ENCODE assay signal across 9 mouse cellular contexts in genomic region chr19:33109941-33110371, GRCm38 (mm10).
DNase-seq lines count a peak whose midpoint lies in the region; ATAC-seq and TF ChIP-seq lines count a peak whose summit lies in the region.
"Had no signal": no experiment of that assay in that cellular context is flagged by ENCODE, and none has a peak within 500 bp of the region (broad histone marks: within the 10 kb centered on the region; RNA-seq: fewer than 3 reads in every experiment).

No protein-coding gene starts in this region.

- H3K36me3 ChIP-seq in intestine, embryonic 14.5 days (ENCODE audit: control insufficient read depth, insufficient read depth, low read length): no peaks in the 10 kb centered on the region
- H3K36me3 ChIP-seq in intestine, postnatal 0 days (ENCODE audit: control insufficient read depth, insufficient read depth): no peaks in the 10 kb centered on the region
- no peaks in the 10 kb centered on the region for H3K36me3 ChIP-seq in lung, postnatal 0 days (ENCODE audit: insufficient read depth, low read length)

- no peaks in the 10 kb centered on the region for H3K4me1 ChIP-seq in intestine, embryonic 14.5 days (replicated peaks; ENCODE audit: control insufficient read depth, insufficient read depth, low read length)
- H3K4me1 ChIP-seq in intestine, postnatal 0 days (replicated peaks; ENCODE audit: control insufficient read depth, insufficient read depth, low read length): no peaks in the 10 kb centered on the region
- H3K4me1 ChIP-seq in lung, postnatal 0 days (ENCODE audit: insufficient read depth, low read depth, low read length): no peaks in the 10 kb centered on the region; the same call in 1 of the 2 replicates

- intact Hi-C loops in heart, postnatal 25 days (cut with DNase I): loop anchor here (5.0 kb wide), 1 partner anchor 33 kb away; no protein-coding TSS in a partner anchor
- intact Hi-C loops in left cerebral cortex, postnatal 10 days (cut with DNase I): loop anchor here (5.0 kb wide), 1 partner anchor 353 kb away; the partner anchor contains the start of gene Pten

- H3K9ac ChIP-seq in intestine, embryonic 14.5 days (ENCODE audit: low read length): no peak overlapping the region
- no peak overlapping the region for H3K9ac ChIP-seq in intestine, postnatal 0 days (ENCODE audit: low read depth, low read length)
- H3K9ac ChIP-seq in lung, postnatal 0 days (replicated peaks; ENCODE audit: low read depth): no peak overlapping the region

- ATAC-seq in intestine, embryonic 14.5 days (replicated peaks; ENCODE audit: low FRiP score, low TSS enrichment, low read depth): no peak
- no peak for ATAC-seq in intestine, postnatal 0 days
- peak; percentile 42 for ATAC-seq in common myeloid progenitor, adult 5-6 weeks (replicated peaks; ENCODE audit: low read depth, poor library complexity, severe bottlenecking)
- ATAC-seq in lung, postnatal 0 days: peak; percentile 94

- TF ChIP-seq CTCF in intestine, postnatal 0 days (IDR thresholded peaks at IDR 0.05; ENCODE audit: low read depth): no peak
- no peak for TF ChIP-seq CTCF in lung, postnatal 0 days (IDR thresholded peaks at IDR 0.05)

- peak; percentile 75 for TF ChIP-seq EP300 in lung, postnatal 0 days (IDR thresholded peaks at IDR 0.05)

- 60% methylated on average over 6 of the region's 6 CpGs for WGBS in intestine, embryonic 14.5 days
- 59% methylated on average over 6 of the region's 6 CpGs for whole genome bisulfite sequencing in intestine, postnatal 0 days
- WGBS in lung, postnatal 0 days: 48% methylated on average over 6 of the region's 6 CpGs

- no peak overlapping the region for H3K27ac ChIP-seq in intestine, embryonic 14.5 days (ENCODE audit: low read depth)
- no peak overlapping the region for H3K27ac ChIP-seq in intestine, postnatal 0 days (ENCODE audit: low read depth, low read length)
- peak overlapping the region; percentile 76 for H3K27ac ChIP-seq in lung, postnatal 0 days (ENCODE audit: low read length)

- H3K9me3 ChIP-seq in intestine, embryonic 14.5 days (ENCODE audit: control insufficient read depth, low read length): no peaks in the 10 kb centered on the region
- no peaks in the 10 kb centered on the region for H3K9me3 ChIP-seq in intestine, postnatal 0 days (ENCODE audit: control insufficient read depth)
- H3K9me3 ChIP-seq in lung, postnatal 0 days (ENCODE audit: low read length): no peaks in the 10 kb centered on the region

- no peaks in the 10 kb centered on the region for H3K27me3 ChIP-seq in intestine, embryonic 14.5 days (replicated peaks; ENCODE audit: control insufficient read depth, insufficient read depth, low read length)
- no peaks in the 10 kb centered on the region for H3K27me3 ChIP-seq in intestine, postnatal 0 days (replicated peaks; ENCODE audit: control insufficient read depth, insufficient read depth, low read length)
- H3K27me3 ChIP-seq in lung, postnatal 0 days (replicated peaks; ENCODE audit: insufficient read depth, low read length): no peaks in the 10 kb centered on the region

- H3K4me2 ChIP-seq in intestine, embryonic 14.5 days (ENCODE audit: low read length): no peak overlapping the region
- H3K4me2 ChIP-seq in intestine, postnatal 0 days (replicated peaks; ENCODE audit: low read depth): no peak overlapping the region
- no peak overlapping the region for H3K4me2 ChIP-seq in lung, postnatal 0 days (replicated peaks; ENCODE audit: low read depth, low read length)

- H3K4me3 ChIP-seq in intestine, embryonic 14.5 days (ENCODE audit: low read depth, low read length): no peak overlapping the region
- H3K4me3 ChIP-seq in intestine, postnatal 0 days (ENCODE audit: low read depth, low read length): no peak overlapping the region
- H3K4me3 ChIP-seq in lung, postnatal 0 days (ENCODE audit: low read depth, low read length): no peak overlapping the region

- DNase-seq in intestine, embryonic 14.5 days (ENCODE audit: low spot score): peak; percentile 37
- peak; percentile 50 for DNase-seq in heart, postnatal 25 days (ENCODE audit: low spot score)
- DNase-seq in lung, postnatal 0 days (ENCODE audit: low spot score): peak; percentile 91
- DNase-seq in thymus, adult 18-20 months: no peak
- DNase-seq in left cerebral cortex, postnatal 10 days (ENCODE audit: extremely low spot score in 1 of 2, low spot score in 2 of 2): no peak
- no peak for DNase-seq in thymus, postnatal 0 days (ENCODE audit: low spot score)
- DNase-seq: layer of hippocampus, adult 9-11 months had no signal

Comparison
In these comparisons a context has a peak if more than half of its experiments do, and no peak if none do; other contexts are left out.
1. ATAC-seq: peak in common myeloid progenitor, adult 5-6 weeks (single experiment) and lung, postnatal 0 days (single experiment); none in intestine, embryonic 14.5 days (single experiment) and intestine, postnatal 0 days (single experiment).
2. DNase-seq: peak in intestine, embryonic 14.5 days (single experiment), heart, postnatal 25 days (single experiment) and lung, postnatal 0 days (single experiment); none in thymus, adult 18-20 months (0 of 2), left cerebral cortex, postnatal 10 days (0 of 2) and thymus, postnatal 0 days (single experiment).